Mouse (Mus musculus) forebrain, embryonic 10.5 days (tissue): ENCODE measurements at regions not wholly inside any gene's neighbourhood (a gene's known extent, or its start where the extent isn't known, plus 50 kb on each side); places are given as distances from the start of the nearest gene placed in this dataset.
A peak's percentile ranks its signal among the peaks of the same experiment; 100 is the strongest.

Experiments used
- DNase-seq: peaks from one replicate; pipeline ENCODE4 v3.0.0-alpha.2; 2017; ENCODE audit warnings: low spot score; ENCODE audit errors: extremely low spot score
- H3K27ac ChIP-seq: fragments of 300-500 bp; sonication (generic); 2 replicates; pipeline ENCODE4 v1.5.1; 2016; ENCODE audit warnings: mild to moderate bottlenecking
- H3K27me3 ChIP-seq: fragments of 300-500 bp; sonication (generic); 2 replicates; pipeline ENCODE4 v1.6.1; 2016; ENCODE audit warnings: mild to moderate bottlenecking; ENCODE audit not compliant: poor library complexity, severe bottlenecking
- H3K36me3 ChIP-seq: fragments of 300-500 bp; sonication (generic); replicated peaks from 2 replicates; pipeline ENCODE4 v1.6.1; 2016; ENCODE audit warnings: mild to moderate bottlenecking, moderate library complexity
- H3K4me1 ChIP-seq: fragments of 300-500 bp; sonication (generic); 2 replicates; pipeline ENCODE4 v1.6.1; 2016
- H3K4me3 ChIP-seq: fragments of 300-500 bp; sonication (generic); 2 replicates; pipeline ENCODE4 v1.5.1; 2016; ENCODE audit warnings: mild to moderate bottlenecking, moderate library complexity
- H3K9me3 ChIP-seq: fragments of 300-500 bp; sonication (generic); 2 replicates; pipeline ENCODE4 v1.6.1; 2016; ENCODE audit warnings: mild to moderate bottlenecking, moderate library complexity
- WGBS: fragments of 180-500 bp; shearing (Covaris S2); methylation state at CpG from one replicate; pipeline ENCODE4 v1.1.7; 2016; 5-methylcytosine and 5-hydroxymethylcytosine counted together

GRCm38 (mm10) chr6:121560852-121561251, 74.3 kb upstream of the A2m start:
- H3K36me3 ChIP-seq, result no peaks in the 10 kb centered on the region
- WGBS, result 9% methylated on average over 3 of the region's 3 CpGs
- peak; percentile 31 for DNase-seq

GRCm38 (mm10) chr6:121560393-121560793, 74.8 kb upstream of the A2m start:
- 49% methylated on average over 1 of the region's 1 CpGs for whole genome bisulfite sequencing
- Histone ChIP-seq H3K27ac (no peak overlapping the region), H3K9me3 (no peaks in the 10 kb centered on the region), H3K27me3 (no peaks in the 10 kb centered on the region), H3K36me3 (no peaks in the 10 kb centered on the region), H3K4me3 (no peak overlapping the region), H3K4me1 (0 out of 2 replicates have a peak, but pooled peaks cover 2% of the 10 kb centered on the region)
- DNase-seq, result no peak

More at GRCm38 (mm10) chr6:121560852-121561251, 74.3 kb upstream of the A2m start:
- no peaks in the 10 kb centered on the region for H3K27me3 ChIP-seq
- H3K27ac ChIP-seq, result no peak overlapping the region
- no peaks in the 10 kb centered on the region for H3K9me3 ChIP-seq
- H3K4me3 ChIP-seq, result no peak overlapping the region
- 0 out of 2 replicates have a peak, but pooled peaks cover 2% of the 10 kb centered on the region for H3K4me1 ChIP-seq

- Histone ChIP-seq H3K4me1 (0 out of 2 replicates have a peak, but pooled peaks cover 2% of the 10 kb centered on the region), H3K9me3 (no peaks in the 10 kb centered on the region), H3K36me3 (no peaks in the 10 kb centered on the region), H3K27me3 (no peaks in the 10 kb centered on the region), H3K27ac (no peak overlapping the region), H3K4me3 (no peak overlapping the region)
- peak; percentile 38 for DNase-seq
- WGBS, result 7% methylated on average over 3 of the region's 3 CpGs
These were observed 78.7 kb upstream of the A2m start for GRCm38 (mm10) chr6:121556481-121556880.

GRCm38 (mm10) chr6:121553501-121554132, 80.1 kb upstream of the Iqsec3 start:
- no peaks in the 10 kb centered on the region for H3K27me3 ChIP-seq
- H3K27ac ChIP-seq, result no peak overlapping the region
- 0 out of 2 replicates have a peak, but pooled peaks cover 2% of the 10 kb centered on the region for H3K4me1 ChIP-seq
- H3K9me3 ChIP-seq, result no peaks in the 10 kb centered on the region
- H3K4me3 ChIP-seq, result no peak overlapping the region
- no peak for DNase-seq
- H3K36me3 ChIP-seq, result no peaks in the 10 kb centered on the region
- WGBS, result 88% methylated on average over 2 of the region's 2 CpGs

- H3K36me3 ChIP-seq, result no peaks in the 10 kb centered on the region
- 75% methylated on average over 7 of the region's 7 CpGs for WGBS
- H3K9me3 ChIP-seq, result no peaks in the 10 kb centered on the region
- DNase-seq, result no peak
- no peaks in the 10 kb centered on the region for H3K27me3 ChIP-seq
- H3K27ac ChIP-seq, result no peak overlapping the region
- H3K4me3 ChIP-seq, result no peak overlapping the region
- H3K4me1 ChIP-seq, result no peaks in the 10 kb centered on the region
These were observed 60.0 kb upstream of the Iqsec3 start for GRCm38 (mm10) chr6:121533521-121533920.

- DNase-seq, result peak; percentile 61
- no peak overlapping the region for H3K27ac ChIP-seq
- WGBS, result 7% methylated on average over 3 of the region's 3 CpGs
- no peak overlapping the region for H3K4me3 ChIP-seq
- no peaks in the 10 kb centered on the region for H3K36me3 ChIP-seq
- H3K4me1 ChIP-seq, result no peaks in the 10 kb centered on the region
- H3K9me3 ChIP-seq, result no peaks in the 10 kb centered on the region
- no peaks in the 10 kb centered on the region for H3K27me3 ChIP-seq
These were observed 59.4 kb upstream of the Iqsec3 start for GRCm38 (mm10) chr6:121532926-121533325.

GRCm38 (mm10) chr6:121531825-121532389, 58.4 kb upstream of the Iqsec3 start:
- Histone ChIP-seq H3K36me3 (no peaks in the 10 kb centered on the region), H3K4me3 (no peak overlapping the region), H3K4me1 (no peaks in the 10 kb centered on the region), H3K9me3 (no peaks in the 10 kb centered on the region), H3K27me3 (peaks cover 9% of the 10 kb centered on the region), H3K27ac (no peak overlapping the region)
- WGBS, result 74% methylated on average over 13 of the region's 13 CpGs
- no peak for DNase-seq

GRCm38 (mm10) chr6:121527281-121527680, 53.8 kb upstream of the Iqsec3 start:
- Histone ChIP-seq H3K9me3 (no peaks in the 10 kb centered on the region), H3K36me3 (no peaks in the 10 kb centered on the region), H3K4me3 (no peak overlapping the region), H3K27ac (no peak overlapping the region), H3K27me3 (peaks cover 32% of the 10 kb centered on the region), H3K4me1 (peaks cover 8% of the 10 kb centered on the region)
- peak; percentile 11 for DNase-seq
- WGBS, result 93% methylated on average over 4 of the region's 4 CpGs

GRCm38 (mm10) chr6:121526121-121526520, 52.6 kb upstream of the Iqsec3 start:
- no peak for DNase-seq
- no peak overlapping the region for H3K27ac ChIP-seq
- H3K27me3 ChIP-seq, result peaks cover 44% of the 10 kb centered on the region
- H3K36me3 ChIP-seq, result no peaks in the 10 kb centered on the region
- no peaks in the 10 kb centered on the region for H3K9me3 ChIP-seq
- peaks cover 8% of the 10 kb centered on the region for H3K4me1 ChIP-seq
- no peak overlapping the region for H3K4me3 ChIP-seq
- 87% methylated on average over 2 of the region's 2 CpGs for WGBS

- WGBS, result 17% methylated on average over 3 of the region's 3 CpGs
- Histone ChIP-seq H3K4me3 (no peak overlapping the region), H3K27me3 (peaks cover 48% of the 10 kb centered on the region), H3K36me3 (no peaks in the 10 kb centered on the region), H3K27ac (no peak overlapping the region), H3K9me3 (no peaks in the 10 kb centered on the region), H3K4me1 (peaks cover 8% of the 10 kb centered on the region)
- no peak for DNase-seq
These were observed 51.1 kb upstream of the Iqsec3 start for GRCm38 (mm10) chr6:121524613-121524970.

- H3K4me3 ChIP-seq, result no peak overlapping the region
- WGBS, result 81% methylated on average over 11 of the region's 11 CpGs
- H3K4me1 ChIP-seq, result peaks cover 8% of the 10 kb centered on the region
- no peaks in the 10 kb centered on the region for H3K9me3 ChIP-seq
- no peak for DNase-seq
- H3K36me3 ChIP-seq, result no peaks in the 10 kb centered on the region
- peaks cover 48% of the 10 kb centered on the region for H3K27me3 ChIP-seq
- H3K27ac ChIP-seq, result no peak overlapping the region
These were observed 50.6 kb upstream of the Iqsec3 start for GRCm38 (mm10) chr6:121523882-121524612.
